Mouse (Mus musculus) embryo, embryonic 10.5 days (tissue): ENCODE data around the gene Adcy6.

Source experiments
- DNase-seq: peaks from one replicate; pipeline ENCODE4 v3.0.0-alpha.2; 2015; ENCODE audit warnings: low spot score

Gene Adcy6

DNA sequence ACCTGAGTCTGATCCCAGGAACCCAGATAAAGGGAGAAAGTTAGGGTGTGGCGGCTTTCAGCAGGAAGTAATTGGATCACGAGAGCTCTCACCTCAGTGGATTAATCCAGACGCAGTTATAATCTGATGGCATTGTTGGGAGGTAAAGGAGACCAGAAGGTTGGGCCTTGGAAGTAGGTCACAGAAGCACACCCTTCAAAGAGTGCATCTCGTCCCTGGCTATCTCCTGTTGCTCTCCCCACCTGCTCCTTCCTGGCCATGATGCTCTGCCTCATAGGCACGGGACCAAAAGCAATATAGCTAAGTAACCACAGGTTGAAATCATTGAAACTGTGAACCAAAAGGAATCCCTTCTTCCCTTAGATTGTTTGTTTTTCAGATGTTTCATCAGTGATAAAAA, 52.7 kb downstream of the Adcy6 start:
- no peak for DNase-seq

DNA sequence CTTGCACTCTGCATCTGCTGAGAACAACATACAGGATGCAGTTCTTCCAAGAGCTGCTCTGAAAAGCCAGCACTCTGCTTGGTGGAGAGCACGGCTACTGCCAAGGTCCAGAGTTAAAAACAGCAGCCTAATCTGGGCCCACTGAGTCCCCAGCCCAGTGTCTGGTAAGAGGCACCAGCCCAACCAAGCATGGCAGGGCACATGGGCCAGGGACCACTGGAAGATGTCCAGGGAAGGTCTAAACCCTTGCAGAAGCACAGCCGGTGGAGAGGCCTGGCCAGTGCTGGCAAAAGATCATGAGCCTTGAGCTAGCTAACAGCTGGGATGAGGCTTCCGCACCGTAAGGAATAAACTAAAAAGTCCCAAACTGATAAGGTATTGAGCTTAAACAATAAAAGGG, 54.0 kb downstream of the Adcy6 start:
- DNase-seq, result no peak

DNA sequence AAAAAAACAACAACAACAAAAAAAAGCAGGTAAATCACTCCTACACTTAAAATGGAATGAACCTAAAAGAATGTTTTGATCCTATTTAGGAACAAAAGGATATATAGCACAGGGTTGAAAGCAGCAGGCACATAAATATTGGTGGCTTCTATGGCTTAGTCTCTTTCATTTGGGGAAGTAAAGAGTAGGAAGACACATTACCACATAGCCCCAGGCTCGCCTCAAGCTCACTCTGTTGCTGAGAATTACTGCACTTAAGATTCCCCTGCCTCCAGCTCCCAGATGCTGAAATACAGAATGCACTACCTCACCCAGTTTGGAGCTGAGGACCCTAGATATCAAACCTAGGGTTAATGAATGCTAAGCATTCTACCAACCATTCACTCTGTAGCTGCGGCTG, 57.1 kb downstream of the Adcy6 start:
- no peak for DNase-seq

DNA sequence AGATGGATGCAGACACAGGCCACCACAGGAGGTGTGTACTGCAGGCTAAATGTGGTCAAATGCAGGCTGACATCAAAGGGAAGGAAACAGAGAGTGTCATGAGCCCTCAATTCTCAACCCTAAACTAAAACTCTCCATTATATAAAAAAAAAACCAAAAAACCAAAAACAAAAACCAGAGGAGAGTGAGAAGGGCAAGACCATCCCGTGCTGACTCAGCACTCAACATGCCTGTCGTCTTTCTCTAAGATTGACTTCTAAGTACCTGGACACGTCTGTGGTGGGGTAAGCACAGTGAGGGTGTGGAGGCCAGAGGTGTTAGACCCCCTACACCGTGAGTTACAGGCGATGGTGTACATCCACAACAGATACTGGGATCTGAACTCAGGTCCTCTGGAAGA, 63.0 kb downstream of the Adcy6 start:
- no peak for DNase-seq

DNA sequence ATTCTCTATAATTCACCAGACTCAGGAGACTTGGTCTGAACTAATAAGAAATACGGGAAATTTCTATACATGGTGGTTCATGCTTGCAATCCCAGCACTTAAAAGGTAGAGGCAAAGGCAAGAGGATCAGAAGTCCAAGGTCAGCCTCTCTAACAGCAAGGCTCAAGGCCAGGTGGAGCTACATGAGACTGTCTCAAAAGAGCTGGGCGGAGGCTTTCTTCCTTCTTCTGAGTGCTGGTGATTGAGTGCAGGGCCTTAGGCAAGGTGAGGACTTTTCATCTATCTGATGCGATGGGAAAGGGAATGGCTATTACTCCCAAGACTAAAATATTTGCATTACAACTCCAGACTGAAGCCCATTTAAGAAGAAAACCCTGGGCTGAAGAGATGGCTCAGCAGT, 64.7 kb downstream of the Adcy6 start:
- no peak for DNase-seq

DNA sequence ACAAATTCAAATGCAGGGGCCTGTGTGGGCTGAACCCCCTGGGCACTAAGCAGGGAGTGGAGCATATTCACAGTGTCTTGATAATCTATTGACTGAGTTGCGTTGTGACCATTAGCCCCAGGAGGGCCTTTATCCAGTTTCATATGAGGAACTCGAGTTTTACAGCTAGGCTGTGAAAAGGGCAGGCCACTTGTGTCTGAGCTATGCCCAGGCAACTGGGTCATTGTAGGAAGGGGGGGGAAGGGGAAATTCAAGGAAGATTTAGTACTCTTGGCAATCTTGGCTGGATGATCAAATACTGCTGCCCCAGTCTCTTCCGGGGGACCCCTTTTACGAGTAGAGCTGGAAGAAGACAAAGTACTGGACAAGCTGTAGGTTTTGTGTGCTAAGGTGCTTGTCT, 66.5 kb downstream of the Adcy6 start:
- DNase-seq, result no peak

DNA sequence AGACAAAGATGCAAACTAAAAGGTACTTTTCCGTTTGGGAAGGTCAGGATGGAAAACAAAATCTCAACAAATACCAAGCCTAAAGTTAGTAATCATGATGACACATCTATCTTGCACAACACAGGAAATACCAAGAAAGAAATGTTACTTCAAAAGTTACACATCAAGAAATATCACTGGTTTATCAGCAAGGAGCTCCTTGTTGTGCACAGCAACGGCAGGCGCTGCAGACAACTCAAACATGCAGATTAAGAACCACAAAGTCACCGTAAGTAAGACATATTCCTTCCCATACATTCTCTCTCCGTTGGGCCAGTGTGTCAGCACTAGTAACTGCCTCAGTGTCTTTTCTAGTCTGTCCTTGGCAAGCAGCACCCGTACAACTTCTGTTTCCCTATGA, 68.8 kb downstream of the Adcy6 start:
- DNase-seq, result no peak
